Mouse (Mus musculus) testis, adult 2 months (tissue): ENCODE data around the gene Ttc28.

Source experiments
- CTCF ChIP-seq: fragments of 200-500 bp; IDR thresholded peaks from 2 replicates; pipeline ENCODE4 v1.5.1; 2012; ENCODE audit warnings: low read depth, mild to moderate bottlenecking, inconsistent platforms, low read length, moderate library complexity; ENCODE audit not compliant: control insufficient read depth, insufficient read depth, insufficient replicate concordance
- POLR2A ChIP-seq: fragments of 200-500 bp; IDR thresholded peaks from 2 replicates; pipeline ENCODE4 v1.6.1; 2012; ENCODE audit warnings: low read depth, mild to moderate bottlenecking, inconsistent platforms, low read length, moderate library complexity; ENCODE audit not compliant: control insufficient read depth

- TF ChIP-seq POLR2A, result no peak
- TF ChIP-seq CTCF, result no peak
These were observed 260.0 kb downstream of the Ttc28 start for GRCm38 (mm10) chr5:111139622-111140021.
